Mouse (Mus musculus) lung, embryonic 14.5 days (tissue): ENCODE data around the gene Mrpl14. TPM values are rescaled to one million over a fixed set of nuclear protein-coding genes. Genes with fewer than 3 reads are reported as not detected.

Experiments
- ATAC-seq: fragments of 200-750 bp; cut with Nextera tagmentation; 2 replicates; pipeline ENCODE4 v1.8.0; 2017; ENCODE audit warnings: mild to moderate bottlenecking, moderate TSS enrichment, moderate library complexity; ENCODE audit not compliant: insufficient read depth
- DNase-seq: peaks from one replicate; pipeline ENCODE4 v3.0.0-alpha.2; 2015
- H3K27ac ChIP-seq: fragments of 300-500 bp; sonication (generic); 2 replicates; pipeline ENCODE4 v1.5.1; 2014; ENCODE audit warnings: low read depth, mild to moderate bottlenecking, moderate library complexity
- H3K27me3 ChIP-seq: fragments of 300-500 bp; sonication (generic); 2 replicates; pipeline ENCODE4 v1.6.1; 2014; ENCODE audit warnings: low read length, control low read depth; ENCODE audit not compliant: insufficient read depth
- H3K36me3 ChIP-seq: fragments of 300-500 bp; sonication (generic); 2 replicates; pipeline ENCODE4 v1.6.1; 2014; ENCODE audit warnings: control low read depth; ENCODE audit not compliant: insufficient read depth
- H3K4me1 ChIP-seq: fragments of 300-500 bp; sonication (generic); 2 replicates; pipeline ENCODE4 v1.6.1; 2014; ENCODE audit warnings: antibody characterized with exemption, control low read depth; ENCODE audit not compliant: insufficient read depth
- H3K4me2 ChIP-seq: fragments of 300-500 bp; sonication (generic); 2 replicates; pipeline ENCODE4 v1.6.1; 2014; ENCODE audit warnings: mild to moderate bottlenecking
- H3K4me3 ChIP-seq: fragments of 300-500 bp; sonication (generic); 2 replicates; pipeline ENCODE4 v1.5.1; 2014; ENCODE audit warnings: low read depth, low read length
- H3K9ac ChIP-seq: fragments of 300-500 bp; sonication (generic); 2 replicates; pipeline ENCODE4 v1.6.1; 2014
- H3K9me3 ChIP-seq: fragments of 300-500 bp; sonication (generic); 2 replicates; pipeline ENCODE4 v1.6.1; 2016; ENCODE audit warnings: low read depth, low read length, control low read depth
- CTCF ChIP-seq: IDR thresholded peaks from 2 replicates; pipeline ENCODE4 v1.5.1; 2016; ENCODE audit warnings: antibody characterized with exemption, low read depth
- WGBS: fragments of 180-500 bp; shearing (Covaris S2); extraction: QIAGEN DNeasy Blood & Tissue Kit; methylation state at CpG from one replicate; pipeline ENCODE4 v1.1.7; 2014; 5-methylcytosine and 5-hydroxymethylcytosine counted together
- polyA plus RNA-seq: library from polyadenylated mRNA; unstranded; fragments of >200 nt; fragmentation: Nextera tagmentation; extraction: Ambion mirVana; gene quantifications from 2 replicates; pipeline ENCODE4 v1.2.1, GENCODE M21; 2014

The Mrpl14 gene
- polyA plus RNA-seq, 1 experiment from 2014 or later: 168 TPM

DNA sequence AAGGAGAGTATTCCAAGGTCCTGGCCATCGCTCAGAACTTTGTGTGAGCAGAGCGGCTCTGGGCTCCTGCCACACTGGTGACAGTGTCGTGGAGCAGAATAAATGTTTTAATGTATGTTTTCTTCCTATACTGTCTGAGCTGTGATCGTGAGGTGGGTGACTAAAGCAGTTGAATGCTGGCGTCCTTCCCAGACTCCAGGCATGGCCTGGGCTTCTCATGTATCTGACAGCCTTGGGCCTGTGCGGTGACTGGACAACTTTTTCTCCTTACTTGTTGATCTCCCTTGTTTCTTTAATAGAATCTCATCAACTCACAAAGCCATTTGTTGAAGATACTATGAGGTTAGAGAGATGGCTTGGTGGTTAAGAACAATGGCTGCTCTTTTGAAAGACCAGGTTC lies 12.2 kb downstream of the Mrpl14 start:
- TF ChIP-seq CTCF: no peak
- H3K4me2 ChIP-seq: no peak overlapping the region
- no peaks in the 10 kb centered on the region for H3K9me3 ChIP-seq
- peaks cover 27% of the 10 kb centered on the region for H3K36me3 ChIP-seq
- H3K27ac ChIP-seq: no peak overlapping the region
- no peaks in the 10 kb centered on the region for H3K27me3 ChIP-seq
- ATAC-seq (no peak), DNase-seq (peak; percentile 53)
- H3K4me1 ChIP-seq: peaks cover 10% of the 10 kb centered on the region; the same call in 1 of the 2 replicates
- H3K4me3 ChIP-seq: no peak overlapping the region
- 58% methylated on average over 6 of the region's 6 CpGs for WGBS
- H3K9ac ChIP-seq: no peak overlapping the region

DNA sequence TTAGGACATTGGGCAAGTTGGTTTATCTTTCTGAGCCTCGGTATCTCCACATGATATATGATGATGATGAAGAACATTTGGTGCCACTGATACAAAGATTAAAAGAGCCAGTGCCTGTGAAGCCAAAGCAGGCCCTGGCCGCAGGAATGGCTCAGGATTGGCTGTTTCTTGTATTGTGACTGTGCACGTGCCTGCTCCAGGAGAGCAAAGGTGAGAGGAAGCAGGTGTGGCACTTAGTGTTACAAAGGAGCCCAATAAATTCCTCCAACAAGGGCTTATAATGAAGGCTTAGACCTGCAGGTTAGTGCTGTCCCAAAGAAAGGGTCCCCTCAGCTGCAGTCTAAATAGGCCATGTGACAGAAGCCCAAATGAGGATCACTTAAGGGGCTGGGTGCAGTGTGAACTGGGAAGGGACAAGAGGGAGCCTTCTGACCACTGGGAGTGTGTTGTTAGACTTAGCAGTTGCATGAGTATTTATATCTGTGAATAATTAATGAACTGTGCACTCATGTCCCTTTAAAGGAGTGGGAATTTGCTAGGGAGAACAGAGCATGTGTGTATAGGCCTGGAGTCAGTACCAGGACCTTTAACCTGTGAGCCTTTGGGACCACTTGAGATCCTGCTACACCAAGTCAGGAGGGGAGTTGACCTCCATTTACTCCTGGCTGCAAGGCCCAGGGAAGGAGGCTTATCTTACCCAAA lies 13.1 kb downstream of the Mrpl14 start:
- DNase-seq (no peak), ATAC-seq (no peak)
- Histone ChIP-seq H3K4me2 (no peak overlapping the region), H3K9ac (no peak overlapping the region), H3K27ac (no peak overlapping the region), H3K4me1 (peaks cover 6% of the 10 kb centered on the region; the same call in 1 of the 2 replicates), H3K27me3 (no peaks in the 10 kb centered on the region), H3K36me3 (peaks cover 27% of the 10 kb centered on the region), H3K9me3 (no peaks in the 10 kb centered on the region), H3K4me3 (no peak overlapping the region)
- no peak for TF ChIP-seq CTCF
- WGBS: 72% methylated on average over 3 of the region's 3 CpGs

DNA sequence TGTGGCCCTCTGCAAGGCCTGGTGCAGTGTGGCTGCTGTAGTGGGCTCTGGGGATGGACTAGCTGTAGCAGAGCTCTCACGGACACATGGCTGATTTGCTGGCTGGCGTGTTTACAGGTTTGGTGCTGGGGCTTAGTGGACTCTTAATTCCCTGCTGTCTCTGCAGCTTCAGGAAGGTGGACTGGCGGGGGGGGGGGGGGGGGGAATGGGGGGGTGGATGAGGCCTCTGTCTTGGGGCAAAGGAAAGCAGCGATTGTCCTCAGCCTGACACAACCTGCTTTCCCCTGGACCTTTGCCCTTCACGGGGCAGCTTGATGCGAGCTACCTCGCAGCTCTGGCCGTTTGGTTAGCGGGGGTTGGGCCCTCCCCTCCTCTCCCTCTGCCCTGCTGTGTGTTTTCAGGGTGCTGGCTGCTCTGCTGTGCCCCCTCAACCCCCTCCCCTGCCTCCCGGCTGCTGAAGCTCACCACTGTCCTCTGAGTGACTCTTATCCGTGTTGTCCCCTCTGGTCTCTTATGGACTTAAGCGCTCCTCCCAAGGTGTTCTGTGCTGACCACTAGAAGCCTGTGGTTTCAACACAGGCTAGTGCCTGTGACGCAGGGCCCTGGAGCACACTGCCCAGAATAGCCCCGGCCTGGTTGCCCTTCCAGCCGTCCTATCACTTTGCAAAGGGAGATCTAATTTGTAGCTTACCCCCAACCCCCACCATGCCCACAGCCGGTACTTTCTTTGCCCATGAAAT lies 14.5 kb downstream of the Mrpl14 start:
- peaks cover 27% of the 10 kb centered on the region for H3K36me3 ChIP-seq
- WGBS: 41% methylated on average over 9 of the region's 16 CpGs
- H3K27me3 ChIP-seq: no peaks in the 10 kb centered on the region
- no peaks in the 10 kb centered on the region for H3K9me3 ChIP-seq
- no peak overlapping the region; the same call in 1 of the 2 replicates for H3K9ac ChIP-seq
- DNase-seq: no peak
- H3K4me3 ChIP-seq: no peak overlapping the region
- no peak overlapping the region for H3K27ac ChIP-seq
- H3K4me2 ChIP-seq: no peak overlapping the region
- H3K4me1 ChIP-seq: peaks cover 3% of the 10 kb centered on the region; the same call in 1 of the 2 replicates
- no peak for TF ChIP-seq CTCF
- ATAC-seq: no peak

DNA sequence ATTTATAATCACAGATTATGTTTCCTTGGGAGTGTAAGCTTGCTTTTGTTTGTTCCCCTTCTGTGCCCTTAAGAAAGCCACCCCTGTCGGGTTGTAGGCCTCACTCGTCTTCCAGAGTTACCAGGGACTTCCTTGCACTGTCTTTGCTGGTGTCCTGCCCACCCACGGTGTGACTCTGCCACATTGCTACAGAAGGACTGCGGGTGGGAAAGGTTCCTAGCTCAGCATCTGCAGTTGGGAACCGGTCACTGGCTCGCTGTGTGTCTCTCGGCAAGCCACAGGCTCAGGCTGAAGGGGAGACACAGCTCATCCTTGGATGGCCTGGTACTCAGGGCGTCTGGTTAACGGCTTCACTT lies 15.1 kb downstream of the Mrpl14 start:
- ATAC-seq: no peak

DNA sequence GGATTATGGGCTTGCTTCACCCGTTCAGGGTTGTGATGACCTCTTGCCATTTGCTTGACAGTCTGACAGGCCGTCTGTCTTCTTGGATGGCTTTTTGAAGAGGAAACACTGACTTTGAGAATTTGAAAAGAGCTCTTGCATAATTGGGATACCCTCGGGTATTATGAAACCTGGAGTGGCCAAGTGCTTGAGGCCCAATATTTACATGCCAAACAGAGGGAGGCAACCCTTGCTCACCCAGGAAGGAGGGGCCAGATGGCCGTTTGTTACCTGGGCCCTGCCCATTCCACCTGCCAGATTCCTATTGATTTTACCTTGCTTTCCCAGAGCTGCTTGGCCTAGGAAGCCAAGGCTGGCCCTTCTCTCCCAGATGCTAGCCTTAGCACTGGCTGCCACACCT lies 16.1 kb downstream of the Mrpl14 start:
- no peak for TF ChIP-seq CTCF
- DNase-seq (peak; percentile 31), ATAC-seq (no peak)
- no peaks in the 10 kb centered on the region for H3K9me3 ChIP-seq
- H3K4me1 ChIP-seq: peaks cover 3% of the 10 kb centered on the region; the same call in 1 of the 2 replicates
- no peaks in the 10 kb centered on the region for H3K27me3 ChIP-seq
- 36% methylated on average over 4 of the region's 4 CpGs for WGBS
- peaks cover 22% of the 10 kb centered on the region for H3K36me3 ChIP-seq
- H3K4me2 ChIP-seq: no peak overlapping the region
- no peak overlapping the region for H3K9ac ChIP-seq
- H3K4me3 ChIP-seq: no peak overlapping the region
- no peak overlapping the region for H3K27ac ChIP-seq

More for the DNA sequence above, 15.1 kb downstream of the Mrpl14 start:
- Histone ChIP-seq H3K4me3 (no peak overlapping the region), H3K4me1 (peaks cover 3% of the 10 kb centered on the region; the same call in 1 of the 2 replicates), H3K9ac (no peak overlapping the region; the same call in 1 of the 2 replicates), H3K27me3 (no peaks in the 10 kb centered on the region), H3K9me3 (no peaks in the 10 kb centered on the region), H3K36me3 (peaks cover 27% of the 10 kb centered on the region), H3K4me2 (no peak overlapping the region), H3K27ac (no peak overlapping the region)
- 64% methylated on average over 9 of the region's 9 CpGs for WGBS
- no peak for TF ChIP-seq CTCF
- DNase-seq: no peak

DNA sequence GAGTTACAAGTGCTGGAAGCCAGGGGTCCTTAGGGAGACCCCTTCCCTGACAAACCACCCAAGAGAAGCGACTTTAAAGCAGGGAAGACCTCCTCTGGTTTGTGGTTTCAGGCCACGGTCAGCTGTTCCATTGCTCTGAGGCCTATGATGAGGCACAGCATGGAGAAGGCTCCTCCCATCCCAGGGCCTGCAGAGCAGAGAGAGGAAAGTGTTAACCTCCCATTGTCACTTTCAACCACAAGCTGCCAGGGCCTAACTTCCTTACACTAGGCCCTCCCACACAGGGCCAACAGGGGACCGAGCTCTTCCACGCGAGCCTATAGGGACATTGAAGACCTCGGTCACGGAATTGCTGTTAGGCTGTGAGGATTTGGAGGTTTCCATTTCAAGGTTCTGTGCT lies 17.1 kb downstream of the Mrpl14 start:
- ATAC-seq (no peak), DNase-seq (no peak)
- no peak overlapping the region for H3K4me2 ChIP-seq
- no peaks in the 10 kb centered on the region for H3K9me3 ChIP-seq
- H3K4me1 ChIP-seq: peaks cover 3% of the 10 kb centered on the region; the same call in 1 of the 2 replicates
- H3K4me3 ChIP-seq: no peak overlapping the region
- H3K27ac ChIP-seq: no peak overlapping the region
- H3K27me3 ChIP-seq: no peaks in the 10 kb centered on the region
- TF ChIP-seq CTCF: no peak
- peaks cover 14% of the 10 kb centered on the region; the same call in 1 of the 2 replicates for H3K36me3 ChIP-seq
- no peak overlapping the region for H3K9ac ChIP-seq
- 49% methylated on average over 7 of the region's 7 CpGs for WGBS

DNA sequence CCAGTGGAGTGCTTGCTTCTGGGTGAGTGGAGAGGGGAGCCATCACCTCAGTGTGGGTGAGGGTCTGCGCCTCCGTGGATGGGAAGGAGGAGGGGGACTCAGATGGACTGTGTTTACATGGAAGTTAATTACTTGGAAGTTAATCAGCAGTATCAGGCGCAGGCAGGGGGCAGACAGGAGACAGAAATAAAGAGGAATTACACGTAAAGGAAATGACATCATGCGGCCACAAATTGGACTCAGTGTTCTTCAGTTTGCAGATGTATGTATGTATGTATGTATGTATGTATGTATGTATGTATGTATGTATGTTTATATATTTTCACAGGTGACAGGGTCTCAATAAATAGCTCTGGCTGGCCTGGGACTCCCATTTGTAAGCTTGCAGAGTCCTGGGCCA lies 20.7 kb downstream of the Mrpl14 start:
- H3K9ac ChIP-seq: no peak overlapping the region
- WGBS: 49% methylated on average over 5 of the region's 5 CpGs
- H3K27ac ChIP-seq: no peak overlapping the region
- no peak for DNase-seq
- H3K27me3 ChIP-seq: no peaks in the 10 kb centered on the region
- H3K36me3 ChIP-seq: no peaks in the 10 kb centered on the region
- H3K4me2 ChIP-seq: no peak overlapping the region
- no peak for ATAC-seq
- H3K4me3 ChIP-seq: no peak overlapping the region
- H3K9me3 ChIP-seq: no peaks in the 10 kb centered on the region
- TF ChIP-seq CTCF: no peak
- no peaks in the 10 kb centered on the region for H3K4me1 ChIP-seq
